Comparison of ENCODE assay signal across 12 mouse cellular contexts in the genomic region with DNA sequence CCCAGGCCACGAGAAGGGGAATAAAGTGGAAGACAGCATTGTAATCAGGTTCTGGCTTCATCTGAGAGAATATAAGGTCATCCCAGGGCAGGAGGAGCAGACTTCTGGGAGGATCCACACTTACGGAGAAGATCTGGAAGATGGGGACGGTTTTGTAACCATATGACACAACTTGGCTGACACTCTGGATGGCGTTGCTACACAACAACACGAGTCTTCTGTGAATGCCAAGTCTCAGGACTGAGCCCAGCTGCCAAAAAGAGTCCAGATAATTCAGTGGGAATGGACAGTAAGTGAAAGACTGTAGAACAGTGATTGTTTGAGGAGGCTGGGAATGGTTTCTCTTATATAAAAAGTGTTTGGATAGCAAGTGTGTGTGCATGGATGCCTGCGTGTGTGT. TPM values are rescaled to one million over a fixed set of nuclear protein-coding genes. Genes with fewer than 3 reads are reported as not detected.
A peak's percentile ranks its signal among the peaks of the same experiment; 100 is the strongest.
DNase-seq lines count a peak whose midpoint lies in the region; ATAC-seq and TF ChIP-seq lines count a peak whose summit lies in the region.
"Had no signal": no experiment of that assay in that cellular context is flagged by ENCODE, and none has a peak within 500 bp of the region (broad histone marks: within the 10 kb centered on the region; RNA-seq: fewer than 3 reads in every experiment).

No protein-coding gene starts in this region.

- H3K9me3 ChIP-seq in heart, embryonic 11.5 days (replicated peaks; ENCODE audit: control insufficient read depth, low read length) = no peaks in the 10 kb centered on the region
- H3K9me3 ChIP-seq in lung, embryonic 16.5 days (ENCODE audit: control insufficient read depth, low read length) = no peaks in the 10 kb centered on the region
- H3K9me3 ChIP-seq: hindbrain, embryonic 12.5 days had no signal

- no peak for TF ChIP-seq POLR2A in cerebellum, adult 2 months (IDR thresholded peaks at IDR 0.05; ENCODE audit: borderline replicate concordance, insufficient read depth, low read length)

- no peaks in the 10 kb centered on the region for H3K4me1 ChIP-seq in heart, embryonic 11.5 days (ENCODE audit: control insufficient read depth, insufficient read depth, low read length)
- H3K4me1 ChIP-seq in lung, embryonic 16.5 days (replicated peaks; ENCODE audit: control insufficient read depth, insufficient read depth, low read length) = no peaks in the 10 kb centered on the region
- H3K4me1 ChIP-seq in cerebellum, adult 2 months (ENCODE audit: control insufficient read depth, insufficient read depth, low read length) = 0 out of 2 replicates have a peak, but pooled peaks cover 3% of the 10 kb centered on the region
- H3K4me1 ChIP-seq: hindbrain, embryonic 12.5 days had no signal

- DNase-seq in heart, adult 18-20 months = peak; percentile 72 to 79
- peak; percentile 30 for DNase-seq in adrenal gland, postnatal 10 days
- peak; percentile 67 for DNase-seq in gastrocnemius, postnatal 14 days
- no peak for DNase-seq in cerebellum, postnatal 36 days
- no peak for DNase-seq in right cerebral cortex, postnatal 14 days
- no peak for DNase-seq in cerebellum, adult 2 months
- DNase-seq: kidney, postnatal 10 days; liver, postnatal 0 days had no signal

- no peak overlapping the region for H3K9ac ChIP-seq in heart, embryonic 11.5 days (ENCODE audit: low read depth, low read length)
- H3K9ac ChIP-seq in lung, embryonic 16.5 days (ENCODE audit: low read length) = no peak overlapping the region
- H3K9ac ChIP-seq: hindbrain, embryonic 12.5 days; liver, postnatal 0 days had no signal

- no peak overlapping the region for H3K27ac ChIP-seq in heart, embryonic 11.5 days (ENCODE audit: low read depth, low read length)
- no peak overlapping the region for H3K27ac ChIP-seq in lung, embryonic 16.5 days (ENCODE audit: low read length)
- no peak overlapping the region for H3K27ac ChIP-seq in cerebellum, adult 2 months (ENCODE audit: insufficient read depth, low read length)
- H3K27ac ChIP-seq: hindbrain, embryonic 12.5 days had no signal

- no peak overlapping the region for H3K4me2 ChIP-seq in heart, embryonic 11.5 days
- H3K4me2 ChIP-seq in lung, embryonic 16.5 days (ENCODE audit: low read depth, low read length) = no peak overlapping the region
- H3K4me2 ChIP-seq: hindbrain, embryonic 12.5 days had no signal

- no peaks in the 10 kb centered on the region for H3K36me3 ChIP-seq in heart, embryonic 11.5 days (ENCODE audit: control insufficient read depth, insufficient read depth, low read length)
- no peaks in the 10 kb centered on the region for H3K36me3 ChIP-seq in lung, embryonic 16.5 days (ENCODE audit: control insufficient read depth, insufficient read depth, low read length)
- H3K36me3 ChIP-seq: hindbrain, embryonic 12.5 days had no signal

- ATAC-seq in heart, embryonic 11.5 days (replicated peaks; ENCODE audit: insufficient number of reproducible peaks, low FRiP score, low TSS enrichment) = no peak
- ATAC-seq in lung, embryonic 16.5 days (ENCODE audit: low read depth) = peak; percentile 76
- ATAC-seq: forebrain, embryonic 14.5 days had no signal

- no peak overlapping the region for H3K4me3 ChIP-seq in heart, embryonic 11.5 days (ENCODE audit: low read depth, low read length)
- H3K4me3 ChIP-seq in lung, embryonic 16.5 days (ENCODE audit: low read length) = no peak overlapping the region
- no peak overlapping the region for H3K4me3 ChIP-seq in cerebellum, adult 2 months (replicated peaks; ENCODE audit: insufficient read depth, low read depth, low read length)
- H3K4me3 ChIP-seq: hindbrain, embryonic 12.5 days had no signal

- 73% methylated on average over 6 of the region's 6 CpGs for WGBS in heart, embryonic 11.5 days (ENCODE audit: insufficient replicate concordance)
- 55% methylated on average over 6 of the region's 6 CpGs for WGBS in lung, embryonic 16.5 days
- WGBS in cerebellum, adult 2 months = 27% methylated on average over 6 of the region's 6 CpGs

- no peaks in the 10 kb centered on the region for H3K27me3 ChIP-seq in heart, embryonic 11.5 days (ENCODE audit: control insufficient read depth, insufficient read depth, low read length)
- no peaks in the 10 kb centered on the region for H3K27me3 ChIP-seq in lung, embryonic 16.5 days (ENCODE audit: control insufficient read depth, insufficient read depth, low read depth, low read length)
- H3K27me3 ChIP-seq in cerebellum, adult 2 months (ENCODE audit: control insufficient read depth, insufficient read depth, low read length) = no peaks in the 10 kb centered on the region
- H3K27me3 ChIP-seq: hindbrain, embryonic 12.5 days had no signal

- intact Hi-C loops in gastrocnemius, postnatal 14 days (cut with DNase I; ENCODE audit: low total_unique reads) = loop anchor here (5.0 kb wide), 1 partner anchor 349 kb away; no protein-coding TSS in a partner anchor

- TF ChIP-seq CTCF in cerebellum, adult 2 months (IDR thresholded peaks at IDR 0.05; ENCODE audit: borderline replicate concordance, insufficient read depth, low read depth, low read length) = no peak

RNA-seq across cellular contexts. Expression of a gene that starts 36.1 kb away (rescaled TPM):
- 1 to 10 TPM; 2.0 to 2.7 TPM for total RNA-seq in heart, adult 18-20 months (2021)
- 2.7 and 3.2 TPM in 2 replicates for polyA plus RNA-seq in heart, embryonic 11.5 days (2014; fragmentation: Nextera tagmentation; extraction: Ambion mirVana)
- 1 to 10 TPM; 7.0 to 7.6 TPM for total RNA-seq in adrenal gland, postnatal 10 days (2021)
- total RNA-seq in gastrocnemius, postnatal 14 days (2021) = 1 to 10 TPM; 1.4 to 2.0 TPM
- polyA plus RNA-seq in lung, embryonic 16.5 days (2015; fragmentation: Nextera tagmentation; extraction: Ambion mirVana) = 2.5 and 2.7 TPM in 2 replicates
- 6.6 TPM in 2 replicates for polyA plus RNA-seq in cerebellum, adult 2 months (2012; rRNA removed)

Comparison
In these comparisons a context has a peak if more than half of its experiments do, and no peak if none do; other contexts are left out.
1. DNase-seq: peak in heart, adult 18-20 months (2 of 2), adrenal gland, postnatal 10 days (single experiment) and gastrocnemius, postnatal 14 days (single experiment); none in cerebellum, postnatal 36 days (0 of 2), right cerebral cortex, postnatal 14 days (single experiment) and cerebellum, adult 2 months (0 of 2).